Mouse (Mus musculus) heart, postnatal 25 days (tissue): ENCODE data around the gene Rbm28. TPM values are rescaled to one million over a fixed set of nuclear protein-coding genes. Genes with fewer than 3 reads are reported as not detected.
"Not testable (repeated sequence)": the region's sequence is repeated elsewhere in the genome, so short reads cannot be mapped to it uniquely, and the experiment has no call there.

Source experiments
- DNase-seq: peaks from one replicate; pipeline ENCODE4 v3.0.0; 2022; ENCODE audit warnings: low spot score
- intact Hi-C: fragments of 180-260 bp; cut with DNase I; formaldehyde crosslinking; loops from one replicate; pipeline ENCODE4 v1.15.1; 2025
- total RNA-seq, 2 experiments: library from RNA; stranded (reverse); gene quantifications; 2 replicates each; pipeline ENCODE4 v1.2.3; 2021

Gene Rbm28
- total RNA-seq, 2 experiments from 2014 or later, result 18.3 to 18.4 TPM

DNA sequence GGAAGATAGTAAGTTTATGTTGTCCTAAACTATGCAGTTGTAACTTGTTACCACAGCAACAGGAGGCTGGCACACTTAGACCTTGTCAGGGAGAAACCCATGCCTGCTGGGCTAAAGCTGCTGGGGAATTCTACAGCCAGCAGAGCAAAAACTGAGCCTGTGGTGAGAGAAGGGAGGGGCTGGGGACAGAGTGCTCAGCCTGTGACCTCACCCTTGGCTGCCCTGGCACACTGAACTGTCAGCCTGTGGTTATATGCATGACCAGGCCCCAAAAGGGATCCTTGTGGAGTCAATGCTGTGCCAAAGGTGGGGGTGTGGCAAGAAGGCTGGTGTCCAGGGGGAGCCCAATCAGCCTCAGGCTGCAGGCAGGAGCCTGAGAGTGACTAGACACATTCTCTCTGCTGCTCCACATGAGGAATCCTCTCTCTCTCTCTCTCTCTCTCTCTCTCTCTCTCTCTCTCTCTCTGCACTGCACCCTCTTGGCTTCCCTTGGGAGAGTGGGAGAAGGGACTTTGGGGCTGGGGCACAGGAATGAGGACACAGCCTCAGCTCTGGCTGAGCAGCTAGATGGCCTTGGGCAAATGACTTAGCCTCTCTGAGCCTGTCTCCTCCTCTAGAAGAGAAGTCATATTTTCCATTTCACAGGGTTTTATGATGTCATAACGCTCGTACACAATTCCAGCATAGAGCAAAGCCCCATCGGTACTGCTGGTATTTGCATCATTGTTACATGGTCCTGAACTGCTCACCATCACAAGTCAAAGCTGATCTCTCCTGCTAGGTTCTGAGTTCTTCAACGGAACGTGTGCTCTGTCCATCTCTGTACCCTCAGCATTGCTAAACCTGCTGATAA lies 31.3 kb upstream of the Rbm28 start:
- intact Hi-C loops, result no loop called here
- DNase-seq, result peak; percentile 53

DNA sequence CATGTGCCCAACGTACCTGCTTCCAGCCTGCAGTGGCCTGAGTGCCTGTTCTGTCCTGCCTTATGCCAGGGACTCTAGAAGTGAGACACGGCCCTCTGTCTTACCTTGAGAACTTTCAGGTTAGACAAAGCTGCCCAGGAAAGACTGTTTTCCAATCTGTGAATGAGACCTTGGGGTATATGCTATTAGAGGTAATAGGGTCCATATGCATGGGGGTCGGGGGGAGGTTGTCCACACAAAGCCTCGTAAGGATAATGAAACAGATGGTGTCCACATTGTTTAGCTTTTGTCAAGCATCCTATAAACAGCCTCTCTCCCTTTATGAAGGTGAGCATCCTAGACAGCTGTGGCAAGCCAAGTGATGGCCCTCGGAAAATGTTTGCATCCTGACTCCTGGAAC lies 30.3 kb upstream of the Rbm28 start:
- intact Hi-C loops, result no loop called here
- no peak for DNase-seq

DNA sequence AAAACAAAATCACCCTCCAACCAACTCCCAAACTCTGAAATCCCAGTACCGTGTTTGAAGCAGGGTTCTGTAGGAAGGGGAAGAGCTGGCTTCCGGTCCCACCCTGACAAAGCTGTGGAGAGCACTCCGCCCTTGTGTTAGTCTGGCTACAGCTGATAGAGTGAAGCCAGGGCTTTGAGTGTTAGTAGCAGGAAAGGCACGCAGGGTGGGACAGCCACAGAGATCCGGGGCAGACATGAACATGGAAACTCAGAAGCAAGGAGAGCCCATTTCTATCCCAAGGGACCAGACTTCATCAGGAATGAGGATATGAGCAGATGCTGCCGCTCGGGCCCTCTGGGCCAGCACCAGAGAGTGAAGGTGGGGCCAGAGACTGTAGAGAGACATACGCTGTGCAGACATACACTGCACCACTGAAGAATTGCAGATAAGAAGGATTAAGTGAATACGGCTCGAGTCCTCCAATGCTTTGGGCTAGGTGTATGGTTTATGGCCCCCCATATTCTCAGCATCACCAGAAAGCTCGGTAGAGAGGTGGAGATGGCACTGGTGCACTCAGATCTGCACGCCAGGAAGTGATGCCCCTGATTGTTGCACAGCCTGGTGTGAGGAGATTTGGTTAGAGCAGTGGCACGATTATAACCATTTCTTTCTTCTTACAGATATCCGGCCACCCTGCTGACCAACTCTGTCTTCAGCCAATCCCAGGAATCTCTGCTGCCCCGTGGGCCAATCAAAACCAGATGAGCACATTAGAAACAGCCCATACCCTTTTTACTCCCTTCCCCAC lies 29.4 kb upstream of the Rbm28 start:
- peak; percentile 72 for DNase-seq
- intact Hi-C loops, result no loop called here

DNA sequence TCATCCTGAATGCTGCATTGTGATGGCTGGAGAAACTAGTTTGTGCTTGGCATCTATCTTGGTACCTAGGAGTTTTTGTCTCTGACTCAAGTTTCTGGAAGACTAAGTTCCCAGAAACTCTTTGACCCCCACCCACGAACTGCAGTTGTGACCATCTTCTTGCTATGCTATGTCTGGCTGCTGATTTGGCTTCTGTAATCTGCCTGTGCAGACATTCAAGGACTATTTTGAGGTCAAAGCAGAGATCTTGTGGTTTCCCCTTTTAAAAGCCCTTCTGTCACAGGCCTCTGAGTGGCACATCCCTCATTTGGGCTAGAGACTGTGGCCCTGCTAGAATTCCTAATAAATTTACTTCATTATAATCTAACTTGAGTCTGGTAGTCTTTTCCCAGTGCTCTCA lies 23.1 kb upstream of the Rbm28 start:
- no peak for DNase-seq
- intact Hi-C loops, result no loop called here

GRCm38 (mm10) chr6:29179843-29180242 lies 15.0 kb upstream of the Rbm28 start:
- intact Hi-C loops, result no loop called here
- DNase-seq, result no peak

DNA sequence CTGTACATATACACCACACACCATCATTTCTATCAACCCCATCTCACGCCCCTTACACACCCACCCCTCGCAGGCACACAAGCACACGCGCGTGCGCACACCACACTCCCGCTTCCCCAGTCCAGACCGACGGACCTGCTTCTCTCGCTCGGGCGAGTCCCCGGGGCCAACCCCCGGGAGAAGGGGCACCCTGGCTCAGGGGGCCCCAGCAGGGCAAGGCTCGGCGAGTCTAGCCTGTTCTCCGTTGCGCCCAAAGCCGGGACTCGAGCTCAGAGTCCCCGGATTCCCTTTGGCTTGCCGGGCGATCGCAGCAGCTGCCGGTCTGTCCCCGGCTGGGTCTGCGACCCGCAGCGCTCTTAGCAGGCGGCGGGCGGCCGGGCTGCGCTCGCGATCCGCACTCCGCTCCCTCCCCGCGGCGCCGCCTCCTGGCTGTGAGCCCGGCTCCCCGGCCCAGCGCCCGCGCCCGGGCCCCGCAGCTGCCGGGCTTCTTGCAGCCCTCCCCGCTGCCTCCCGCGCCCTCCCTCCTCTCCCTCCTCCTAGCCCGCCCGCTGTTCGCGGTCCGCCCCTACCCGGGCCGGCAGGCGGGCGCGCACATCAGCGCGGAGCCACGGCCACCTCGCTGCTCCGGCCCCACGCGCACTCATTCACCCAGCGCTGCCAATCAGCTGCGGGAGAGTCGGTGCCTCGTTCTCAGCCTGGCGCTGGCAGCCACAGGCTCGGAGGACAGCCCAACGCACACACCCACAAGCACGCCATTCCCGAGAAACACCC lies 14.3 kb upstream of the Rbm28 start, which contains the start of gene Prrt4:
Gene Prrt4 (minus strand): TSS at position 697 of the 771 bp plus-strand sequence.
- DNase-seq, result peak; percentile 46
- intact Hi-C loops, result no loop called here

DNA sequence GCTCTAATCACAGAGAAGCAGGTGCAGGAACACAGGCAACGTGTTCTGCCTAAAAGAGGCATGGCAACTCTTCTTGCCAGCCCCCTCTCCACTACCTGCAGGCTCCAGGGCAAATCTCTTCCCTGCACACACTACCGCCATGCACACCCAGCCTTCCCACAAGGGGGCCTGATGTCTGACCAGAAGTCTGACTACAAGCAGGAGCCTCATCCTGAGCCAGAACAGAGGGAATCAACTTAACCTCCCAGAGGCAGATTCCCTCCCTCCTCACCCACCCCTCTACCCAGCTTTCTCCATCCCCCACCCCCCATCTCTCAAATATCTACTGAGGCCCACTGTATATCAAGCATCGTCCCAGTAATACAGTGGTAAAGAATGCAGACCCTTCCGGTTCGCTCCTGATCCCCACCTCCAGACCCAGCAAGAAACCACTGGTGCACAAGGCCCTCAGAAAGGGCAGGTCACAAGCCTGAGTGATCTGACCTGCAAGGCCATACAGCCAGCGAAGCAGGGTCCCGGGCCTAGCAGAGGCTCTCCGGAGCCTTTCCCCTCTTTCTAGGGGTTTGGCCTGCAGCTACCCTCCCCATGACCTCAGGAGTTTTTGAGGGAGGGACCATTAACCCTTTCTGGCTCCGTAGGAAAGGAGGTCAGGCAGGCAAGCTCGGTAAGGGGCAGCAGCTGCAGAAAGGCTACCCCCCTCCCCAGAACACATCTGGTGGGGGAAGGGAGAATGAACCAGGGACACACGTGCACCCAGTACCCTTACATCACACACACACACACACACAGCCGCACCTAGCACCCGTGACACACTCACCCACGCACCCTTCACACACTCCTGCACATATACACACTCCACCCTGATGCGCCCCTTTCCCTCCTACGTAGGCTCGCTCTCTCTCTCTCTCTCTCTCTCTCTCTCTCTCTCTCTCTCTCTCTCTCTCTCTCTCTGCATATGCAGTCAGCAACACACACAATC lies 13.4 kb upstream of the Rbm28 start:
- intact Hi-C loops, result no loop called here
- no peak for DNase-seq

GRCm38 (mm10) chr6:29175113-29175512 lies 10.3 kb upstream of the Rbm28 start:
- no peak for DNase-seq
- intact Hi-C loops, result no loop called here

- no peak for DNase-seq
- intact Hi-C loops, result no loop called here
Observed at GRCm38 (mm10) chr6:29174368-29174767, 9.6 kb upstream of the Rbm28 start.

GRCm38 (mm10) chr6:29170952-29171388 lies 6.2 kb upstream of the Rbm28 start:
- intact Hi-C loops, result loop anchor here (1.0 to 2.0 kb wide), 2 partner anchors 28 to 106 kb away; no protein-coding TSS in a partner anchor
- DNase-seq, result peak; percentile 65

GRCm38 (mm10) chr6:29170063-29170921 lies 5.5 kb upstream of the Rbm28 start:
- no peak for DNase-seq
- intact Hi-C loops, result loop anchor here (2.0 kb wide), 1 partner anchor 107 kb away; no protein-coding TSS in a partner anchor

DNA sequence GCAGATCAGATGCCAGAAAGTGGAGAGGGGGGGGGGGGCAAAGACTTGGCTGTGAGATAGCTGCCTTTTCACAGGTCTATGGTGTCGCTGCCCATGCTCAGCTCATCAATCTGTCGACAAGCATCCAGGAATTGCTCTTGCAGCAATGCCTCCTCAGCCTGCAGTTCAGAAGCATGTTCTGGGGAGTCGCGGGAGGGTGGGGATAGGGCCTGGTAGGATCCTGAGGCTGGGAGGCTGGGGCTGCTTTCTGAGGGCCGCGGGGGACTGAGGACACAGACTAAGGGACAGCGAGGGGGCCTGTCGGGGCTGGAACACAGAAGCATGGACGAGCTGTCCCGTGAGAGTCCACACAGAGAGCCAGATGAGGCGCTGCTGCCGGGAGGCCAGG lies 4.9 kb upstream of the Rbm28 start:
- DNase-seq, result no peak
- intact Hi-C loops, result loop anchor here (2.0 kb wide), 1 partner anchor 107 kb away; no protein-coding TSS in a partner anchor

DNA sequence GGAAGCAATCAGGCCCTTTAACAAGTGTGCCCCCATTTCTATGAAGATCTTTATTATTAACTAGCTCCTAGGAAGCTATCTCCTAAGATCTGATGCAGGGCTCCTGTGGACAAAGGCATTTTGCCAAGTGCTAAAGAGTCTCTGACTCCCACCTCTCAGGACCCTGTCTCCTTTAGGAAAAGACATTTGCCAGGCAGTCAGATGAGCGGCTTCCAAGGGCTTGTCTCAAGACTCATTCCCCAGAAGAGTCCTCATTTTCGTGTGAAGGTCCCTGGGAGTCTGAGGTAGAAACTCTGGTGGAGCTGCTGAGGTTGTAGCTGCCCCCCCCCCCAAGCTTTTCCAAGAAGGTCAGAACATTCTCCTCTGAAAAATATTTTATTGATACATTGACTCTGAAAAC lies 4.1 kb upstream of the Rbm28 start:
- DNase-seq, result no peak
- intact Hi-C loops, result no loop called here

DNA sequence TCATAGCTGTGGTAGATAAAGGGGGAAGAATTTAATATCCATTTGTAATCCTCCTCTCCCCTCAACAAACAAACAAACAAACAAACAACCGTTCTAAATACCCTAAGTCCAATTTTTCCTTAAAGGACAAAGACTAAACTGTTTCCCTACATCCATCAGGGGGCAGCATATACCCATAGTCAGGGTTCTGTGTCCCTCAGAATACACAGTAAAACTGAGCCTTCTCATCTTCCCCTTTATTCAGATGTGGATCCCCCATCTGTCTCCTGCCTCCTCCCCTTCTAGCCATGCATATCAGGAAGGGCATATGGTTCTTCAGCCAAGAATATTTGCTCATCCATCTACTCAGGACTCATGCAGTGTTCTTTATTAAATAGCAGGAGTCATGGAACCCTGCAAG lies 1.4 kb upstream of the Rbm28 start:
- no peak for DNase-seq
- intact Hi-C loops, result loop anchor here (1.0 to 2.0 kb wide), 2 partner anchors 33 to 75 kb away; no protein-coding TSS in a partner anchor

DNA sequence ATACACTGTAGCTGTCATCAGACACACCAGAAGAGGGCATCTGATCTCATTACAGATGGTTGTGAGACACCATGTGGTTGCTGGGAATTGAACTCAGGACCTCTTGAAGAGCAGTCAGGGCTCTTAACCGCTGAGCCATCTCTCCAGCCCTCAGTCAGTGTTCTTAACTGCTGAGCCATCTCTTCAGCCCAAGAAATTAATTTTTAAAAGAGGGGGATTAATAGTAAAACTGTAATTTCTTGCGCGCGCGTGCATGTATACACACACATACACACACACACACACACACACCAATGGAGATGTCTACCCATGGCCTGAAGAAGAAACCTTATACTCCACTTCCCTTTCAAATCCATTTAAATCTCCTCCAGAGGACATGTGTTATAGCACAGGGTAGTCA lies 3.5 kb downstream of the Rbm28 start:
- intact Hi-C loops, DNase-seq: not testable (repeated sequence)

DNA sequence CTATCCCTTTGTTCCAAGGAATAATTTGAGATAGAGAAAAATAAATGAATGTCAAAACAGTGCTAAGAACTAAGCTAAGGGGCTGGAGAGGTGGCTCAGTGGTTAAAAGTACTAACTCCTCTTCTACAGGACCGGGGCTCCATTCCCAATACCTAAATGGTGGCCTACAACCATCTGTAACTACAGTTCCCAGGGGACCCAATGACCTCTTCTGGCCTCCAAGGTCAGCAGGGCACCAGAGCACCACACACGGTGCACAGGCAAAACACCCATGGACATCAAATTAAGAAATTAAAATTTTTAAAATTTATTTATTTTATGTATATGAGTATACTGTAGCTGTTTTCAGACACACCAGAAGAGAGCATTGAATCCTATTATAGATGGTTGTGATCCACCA lies 4.0 kb downstream of the Rbm28 start:
- DNase-seq, result no peak
- intact Hi-C loops, result no loop called here

DNA sequence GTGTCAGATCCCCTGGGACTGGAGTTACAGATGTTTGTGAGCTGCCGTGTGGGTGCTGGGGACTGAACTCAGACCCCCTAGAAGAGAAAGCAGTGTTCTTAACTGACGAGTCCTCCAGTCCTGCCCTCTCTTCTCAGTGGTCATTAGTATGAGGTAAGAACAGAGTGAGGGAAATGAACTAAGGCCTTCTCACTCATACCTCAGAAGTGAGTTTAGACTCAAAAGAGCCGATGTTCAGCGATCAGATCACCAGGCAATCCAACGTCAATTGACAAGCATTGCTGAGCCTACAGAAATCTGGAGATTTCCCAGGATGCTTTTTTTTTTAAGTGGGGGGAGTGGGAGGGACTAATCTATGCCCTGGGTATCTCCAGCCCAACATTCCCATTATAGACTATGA lies 8.5 kb downstream of the Rbm28 start:
- intact Hi-C loops, result no loop called here
- no peak for DNase-seq

DNA sequence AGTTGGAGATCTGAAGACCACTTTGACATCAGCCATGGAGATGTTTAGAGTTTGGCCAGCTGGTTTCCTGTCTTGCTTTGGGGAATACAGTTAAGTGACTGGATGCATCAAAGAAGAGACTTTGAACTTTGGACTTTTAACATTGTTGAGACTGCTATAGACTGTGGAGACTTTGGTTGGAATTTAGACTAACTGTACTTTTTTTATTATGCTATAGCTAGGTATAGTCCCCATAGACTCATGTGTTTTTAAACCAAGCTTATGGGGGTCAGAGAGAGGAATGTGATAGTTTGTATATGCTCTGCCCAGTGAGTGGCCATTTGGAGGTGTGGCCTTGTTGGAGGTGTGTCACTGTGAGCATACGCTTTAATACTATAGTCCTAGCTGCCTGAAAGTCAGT lies 14.8 kb downstream of the Rbm28 start:
- DNase-seq, result no peak

More for the DNA sequence above, 14.8 kb downstream of the Rbm28 start:
- intact Hi-C loops, result no loop called here
